Mouse (Mus musculus): ENCODE measurements at regions not wholly inside any gene's neighbourhood (a gene's known extent, or its start where the extent isn't known, plus 50 kb on each side); places are given as distances from the start of the nearest gene placed in this dataset.

GRCm38 (mm10) chr4:69781258-69781657 lies 629.0 kb downstream of the Cdk5rap2 start:
- ATAC-seq (ENCODE audit: low FRiP score): no peak
- Histone ChIP-seq H3K9ac (no peak overlapping the region), H3K4me2 (replicated peaks) (no peak overlapping the region), H3K27me3 (ENCODE audit: control insufficient read depth, insufficient read depth, low read length) (no peaks in the 10 kb centered on the region), H3K27ac (no peak overlapping the region), H3K4me3 (replicated peaks; ENCODE audit: low read length) (no peak overlapping the region), H3K4me1 (replicated peaks; ENCODE audit: control insufficient read depth, insufficient read depth, low read length) (no peaks in the 10 kb centered on the region), H3K36me3 (replicated peaks; ENCODE audit: control insufficient read depth, insufficient read depth) (no peaks in the 10 kb centered on the region), H3K9me3 (ENCODE audit: control insufficient read depth, low read length) (no peaks in the 10 kb centered on the region)
- no peak for DNase-seq (ENCODE audit: low spot score)
- 56% methylated on average over 8 of the region's 8 CpGs for WGBS

DNA sequence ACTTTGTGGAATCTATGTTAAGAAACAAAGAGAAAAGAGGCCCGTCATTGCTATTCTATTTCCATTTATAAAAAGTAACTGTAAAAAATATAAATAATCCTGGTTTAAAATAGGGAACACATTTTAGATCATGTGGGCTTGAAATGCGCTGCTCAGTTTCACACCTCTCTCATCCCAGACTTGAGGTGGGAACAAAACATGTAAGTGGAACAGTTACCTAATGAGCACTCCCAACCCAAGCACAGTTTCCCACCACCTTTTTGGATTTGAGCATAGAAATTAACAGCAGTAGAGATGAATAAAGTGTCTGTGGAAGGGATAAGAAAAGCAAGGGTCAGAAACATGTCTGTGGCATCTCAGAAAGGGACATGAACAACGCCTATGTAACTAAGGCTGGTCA lies 648.4 kb downstream of the Cdk5rap2 start:
- H3K9me3 ChIP-seq (ENCODE audit: control insufficient read depth, low read length): no peaks in the 10 kb centered on the region
- no peaks in the 10 kb centered on the region for H3K36me3 ChIP-seq (replicated peaks; ENCODE audit: control insufficient read depth, insufficient read depth)
- WGBS: 93% methylated on average over 3 of the region's 3 CpGs
- no peaks in the 10 kb centered on the region for H3K27me3 ChIP-seq (ENCODE audit: control insufficient read depth, insufficient read depth, low read length)
- DNase-seq (ENCODE audit: low spot score): no peak
- no peak overlapping the region for H3K4me3 ChIP-seq (replicated peaks; ENCODE audit: low read length)
- no peak overlapping the region for H3K4me2 ChIP-seq (replicated peaks)
- no peaks in the 10 kb centered on the region for H3K4me1 ChIP-seq (replicated peaks; ENCODE audit: control insufficient read depth, insufficient read depth, low read length)
- no peak for ATAC-seq (ENCODE audit: low FRiP score)
- no peak overlapping the region for H3K9ac ChIP-seq
- no peak overlapping the region for H3K27ac ChIP-seq

DNA sequence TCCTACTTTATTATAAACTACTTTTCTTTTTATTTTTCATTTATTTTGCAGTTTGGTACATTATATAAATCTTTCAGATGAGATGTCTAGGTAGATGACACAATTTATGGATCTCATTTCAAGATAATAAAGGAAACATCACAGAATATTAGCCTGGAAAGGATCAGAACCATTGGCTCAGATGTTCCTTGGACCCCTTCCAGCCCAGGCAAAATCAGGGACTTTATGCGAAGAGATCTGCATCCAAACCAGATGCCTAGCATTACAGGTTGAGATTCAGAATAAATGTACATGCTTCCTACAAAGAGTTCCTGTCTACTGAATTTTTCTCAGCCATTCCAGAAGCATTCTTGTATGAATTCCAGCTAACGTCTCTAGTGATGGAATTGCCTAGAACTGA lies 650.6 kb downstream of the Cdk5rap2 start:
- ATAC-seq (ENCODE audit: low FRiP score): no peak
- Histone ChIP-seq H3K4me2 (replicated peaks) (no peak overlapping the region), H3K36me3 (replicated peaks; ENCODE audit: control insufficient read depth, insufficient read depth) (no peaks in the 10 kb centered on the region), H3K4me3 (replicated peaks; ENCODE audit: low read length) (no peak overlapping the region), H3K27me3 (ENCODE audit: control insufficient read depth, insufficient read depth, low read length) (no peaks in the 10 kb centered on the region), H3K27ac (no peak overlapping the region), H3K4me1 (replicated peaks; ENCODE audit: control insufficient read depth, insufficient read depth, low read length) (no peaks in the 10 kb centered on the region), H3K9ac (no peak overlapping the region), H3K9me3 (ENCODE audit: control insufficient read depth, low read length) (no peaks in the 10 kb centered on the region)
- no peak for DNase-seq (ENCODE audit: low spot score)
- 88% methylated on average over 2 of the region's 2 CpGs for WGBS

GRCm38 (mm10) chr4:69754567-69754966 lies 655.7 kb downstream of the Cdk5rap2 start:
- DNase-seq (ENCODE audit: low spot score) (no peak), ATAC-seq (ENCODE audit: low FRiP score) (no peak)
- Histone ChIP-seq H3K4me1 (replicated peaks; ENCODE audit: control insufficient read depth, insufficient read depth, low read length) (no peaks in the 10 kb centered on the region), H3K27ac (no peak overlapping the region), H3K27me3 (ENCODE audit: control insufficient read depth, insufficient read depth, low read length) (no peaks in the 10 kb centered on the region), H3K36me3 (replicated peaks; ENCODE audit: control insufficient read depth, insufficient read depth) (no peaks in the 10 kb centered on the region), H3K4me2 (replicated peaks) (no peak overlapping the region), H3K4me3 (replicated peaks; ENCODE audit: low read length) (no peak overlapping the region), H3K9ac (no peak overlapping the region), H3K9me3 (ENCODE audit: control insufficient read depth, low read length) (no peaks in the 10 kb centered on the region)
- 71% methylated on average over 2 of the region's 2 CpGs for WGBS

DNA sequence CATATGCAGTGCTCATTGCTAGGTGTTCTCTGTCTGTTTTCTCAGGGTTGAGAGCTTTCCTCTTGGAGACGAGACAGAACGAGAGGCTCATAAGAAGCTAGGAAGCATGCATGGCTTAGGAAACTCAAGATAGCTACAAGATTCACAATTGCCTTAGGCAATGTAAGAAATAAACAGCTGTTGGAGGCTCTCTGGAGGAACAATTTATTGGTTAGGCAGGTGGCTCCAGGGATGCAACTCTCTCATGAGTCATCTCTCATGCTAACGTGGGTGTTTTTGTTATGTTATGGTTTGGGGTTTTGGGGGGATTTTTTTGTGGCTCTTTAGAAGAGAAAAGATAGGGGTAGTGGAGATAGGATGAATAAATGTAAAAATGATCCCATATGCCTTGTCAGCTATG lies 657.2 kb downstream of the Cdk5rap2 start:
- H3K36me3 ChIP-seq (replicated peaks; ENCODE audit: control insufficient read depth, insufficient read depth): no peaks in the 10 kb centered on the region
- H3K27ac ChIP-seq: no peak overlapping the region
- ATAC-seq (ENCODE audit: low FRiP score) (no peak), DNase-seq (ENCODE audit: low spot score) (no peak)
- H3K9me3 ChIP-seq (ENCODE audit: control insufficient read depth, low read length): no peaks in the 10 kb centered on the region
- no peaks in the 10 kb centered on the region for H3K27me3 ChIP-seq (ENCODE audit: control insufficient read depth, insufficient read depth, low read length)
- no peak overlapping the region for H3K4me3 ChIP-seq (replicated peaks; ENCODE audit: low read length)
- 82% methylated on average over 3 of the region's 3 CpGs for WGBS
- no peak overlapping the region for H3K4me2 ChIP-seq (replicated peaks)
- no peaks in the 10 kb centered on the region for H3K4me1 ChIP-seq (replicated peaks; ENCODE audit: control insufficient read depth, insufficient read depth, low read length)
- H3K9ac ChIP-seq: no peak overlapping the region

- Histone ChIP-seq H3K4me1 (replicated peaks; ENCODE audit: control insufficient read depth, insufficient read depth, low read length) (no peaks in the 10 kb centered on the region), H3K9me3 (ENCODE audit: control insufficient read depth, low read length) (0 out of 2 replicates have a peak, but pooled peaks cover 3% of the 10 kb centered on the region)
- DNase-seq (ENCODE audit: low spot score): no peak
These were observed 670.3 kb downstream of the Cdk5rap2 start for GRCm38 (mm10) chr4:69739833-69740510.

More at GRCm38 (mm10) chr4:69739833-69740510, 670.3 kb downstream of the Cdk5rap2 start:
- Histone ChIP-seq H3K27me3 (ENCODE audit: control insufficient read depth, insufficient read depth, low read length) (no peaks in the 10 kb centered on the region), H3K4me2 (replicated peaks) (no peak overlapping the region), H3K27ac (no peak overlapping the region), H3K4me3 (replicated peaks; ENCODE audit: low read length) (no peak overlapping the region), H3K36me3 (replicated peaks; ENCODE audit: control insufficient read depth, insufficient read depth) (no peaks in the 10 kb centered on the region), H3K9ac (no peak overlapping the region)
- 90% methylated on average over 7 of the region's 7 CpGs for WGBS
- no peak for ATAC-seq (ENCODE audit: low FRiP score)

Data from hindbrain, embryonic 14.5 days (tissue).